ENCODE assay signal across 25 mouse cellular contexts in the genomic region with DNA sequence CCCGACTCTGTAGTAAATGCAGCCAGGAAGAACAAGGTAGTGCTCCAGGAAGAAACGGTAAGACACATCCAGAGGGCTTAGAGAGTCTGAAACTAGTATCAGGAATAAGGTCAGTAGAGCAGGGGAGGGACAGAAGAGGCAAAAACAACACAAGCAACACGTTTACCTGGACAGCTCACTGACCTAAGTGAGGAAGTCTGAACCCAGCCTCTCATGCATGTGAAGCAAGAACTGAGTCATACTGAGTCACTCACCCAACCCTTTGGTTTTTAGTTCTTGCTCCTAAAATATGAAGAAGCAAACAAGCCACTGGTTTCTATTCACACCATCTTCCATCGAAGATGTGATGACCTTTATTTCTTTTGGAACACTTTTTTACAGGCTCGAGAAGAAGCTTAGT. TPM values are rescaled to one million over a fixed set of nuclear protein-coding genes. Genes with fewer than 3 reads are reported as not detected.
DNase-seq lines count a peak whose midpoint lies in the region; ATAC-seq and TF ChIP-seq lines count a peak whose summit lies in the region.
"Had no signal": no experiment of that assay in that cellular context is flagged by ENCODE, and none has a peak within 500 bp of the region (broad histone marks: within the 10 kb centered on the region; RNA-seq: fewer than 3 reads in every experiment).

No protein-coding gene starts in this region.

- 68% methylated on average over 5 of the region's 5 CpGs for WGBS in stomach, embryonic 16.5 days
- 84% methylated on average over 5 of the region's 5 CpGs for WGBS in neural tube, embryonic 15.5 days

- CTCF ChIA-PET in Patski (lab: Charles Lee) = interaction anchor here (1.8 kb wide), 1 partner anchor 16 kb away, joined by 6 read pairs; no protein-coding TSS in a partner anchor

- H3K4me3 ChIP-seq in stomach, embryonic 16.5 days (replicated peaks; ENCODE audit: low read length) = no peak overlapping the region
- no peak overlapping the region for H3K4me3 ChIP-seq in neural tube, embryonic 15.5 days (replicated peaks)
- H3K4me3 ChIP-seq: embryonic facial prominence, embryonic 13.5 days; forebrain, embryonic 15.5 days; heart, adult 2 months; midbrain, embryonic 15.5 days had no signal

- H3K27ac ChIP-seq in stomach, embryonic 16.5 days (ENCODE audit: low read length) = peak overlapping the region; percentile 58; the same call in 1 of the 2 replicates
- no peak overlapping the region for H3K27ac ChIP-seq in neural tube, embryonic 15.5 days (replicated peaks)
- H3K27ac ChIP-seq: embryonic facial prominence, embryonic 13.5 days; forebrain, embryonic 15.5 days; heart, adult 2 months; hindbrain, embryonic 14.5 days; kidney, postnatal 0 days; midbrain, embryonic 15.5 days had no signal

- DNase-seq in lung, postnatal 36 days = peak; percentile 23
- DNase-seq in lung, adult 18-20 months = no peak
- DNase-seq in Patski (ENCODE audit: low read depth, low spot score) = no peak
- DNase-seq in right cerebral cortex, adult 2 months (ENCODE audit: low spot score in 2 of 2) = no peak
- no peak for DNase-seq in adipocyte (ENCODE audit: low spot score)
- DNase-seq: cerebellum, adult 2 months; cerebellum, postnatal 25 days; embryo, embryonic 11 days; gastrocnemius, postnatal 14 days; heart, adult 2 months; heart, postnatal 4 days; kidney, adult 18-20 months; lung, postnatal 14 days; thymus, adult 18-20 months; thymus, postnatal 4 days had no signal

- H3K4me2 ChIP-seq in stomach, embryonic 16.5 days (ENCODE audit: low read depth, low read length) = no peak overlapping the region
- no peak overlapping the region for H3K4me2 ChIP-seq in neural tube, embryonic 15.5 days
- H3K4me2 ChIP-seq: embryonic facial prominence, embryonic 13.5 days; forebrain, embryonic 15.5 days; hindbrain, embryonic 14.5 days; midbrain, embryonic 15.5 days had no signal

- peak; percentile 82 for ATAC-seq in Patski
- ATAC-seq in granulocyte monocyte progenitor cell, adult 5-6 weeks (replicated peaks; ENCODE audit: poor library complexity, severe bottlenecking) = peak; percentile 89
- ATAC-seq in stomach, embryonic 16.5 days (ENCODE audit: insufficient read depth, low FRiP score) = no peak
- ATAC-seq in neural tube, embryonic 15.5 days (ENCODE audit: low FRiP score) = no peak
- ATAC-seq: forebrain, embryonic 15.5 days; inflammation-experienced regulatory T-cells, adult 6 months; midbrain, embryonic 15.5 days had no signal

- no peaks in the 10 kb centered on the region for H3K36me3 ChIP-seq in stomach, embryonic 16.5 days (ENCODE audit: control insufficient read depth, insufficient read depth, low read length)
- H3K36me3 ChIP-seq in neural tube, embryonic 15.5 days = no peaks in the 10 kb centered on the region
- H3K36me3 ChIP-seq: embryonic facial prominence, embryonic 13.5 days; forebrain, embryonic 15.5 days; midbrain, embryonic 15.5 days had no signal

- H3K27me3 ChIP-seq in Patski = no peaks in the 10 kb centered on the region
- no peaks in the 10 kb centered on the region for H3K27me3 ChIP-seq in stomach, embryonic 16.5 days (ENCODE audit: control insufficient read depth, insufficient read depth, low read length)
- H3K27me3 ChIP-seq in neural tube, embryonic 15.5 days (replicated peaks) = no peaks in the 10 kb centered on the region
- H3K27me3 ChIP-seq: embryonic facial prominence, embryonic 13.5 days; forebrain, embryonic 15.5 days; midbrain, embryonic 15.5 days had no signal

- in situ Hi-C loops in Patski (cut with MboI; ENCODE audit: low pct_unique_long_range_greater_than_20kb) = no loop called here

- POLR2A ChIA-PET in Patski (lab: Charles Lee) = interaction anchor here (1.3 kb wide), 1 partner anchor 11 kb away, joined by 3 read pairs; no protein-coding TSS in a partner anchor

- H3K9me3 ChIP-seq in stomach, embryonic 16.5 days (replicated peaks; ENCODE audit: control insufficient read depth, low read length) = no peaks in the 10 kb centered on the region
- no peaks in the 10 kb centered on the region for H3K9me3 ChIP-seq in neural tube, embryonic 15.5 days (replicated peaks)
- H3K9me3 ChIP-seq: forebrain, embryonic 15.5 days; midbrain, embryonic 15.5 days had no signal

- H3K4me1 ChIP-seq in stomach, embryonic 16.5 days (ENCODE audit: control insufficient read depth, insufficient read depth, low read length) = no peaks in the 10 kb centered on the region
- H3K4me1 ChIP-seq in neural tube, embryonic 15.5 days = peaks cover 5% of the 10 kb centered on the region
- H3K4me1 ChIP-seq: forebrain, embryonic 15.5 days had no signal

- no peak overlapping the region for H3K9ac ChIP-seq in stomach, embryonic 16.5 days (ENCODE audit: low read length)
- H3K9ac ChIP-seq in neural tube, embryonic 15.5 days (replicated peaks) = no peak overlapping the region
- H3K9ac ChIP-seq: embryonic facial prominence, embryonic 13.5 days; forebrain, embryonic 15.5 days; hindbrain, embryonic 14.5 days; midbrain, embryonic 15.5 days had no signal

- no peak for TF ChIP-seq CTCF in Patski (IDR thresholded peaks at IDR 0.05)

RNA-seq across cellular contexts. Expression of a gene that starts 9.9 kb away (rescaled TPM):
- not detected for polyA plus RNA-seq in Patski (2021)
- total RNA-seq in granulocyte monocyte progenitor cell, adult 5-6 weeks (2014; fragmentation: Nextera tagmentation) = 1.1 and 1.5 TPM in 2 replicates
- 0.60 and 0.82 TPM in 2 replicates for total RNA-seq in granulocyte monocyte progenitor cell, adult 5-6 weeks (2017)
- polyA plus RNA-seq in stomach, embryonic 16.5 days (2015; fragmentation: Nextera tagmentation; extraction: Ambion mirVana) = 2.5 and 4.0 TPM in 2 replicates
- 0.36 and 0.61 TPM in 2 replicates for polyA plus RNA-seq in neural tube, embryonic 15.5 days (2015; fragmentation: Nextera tagmentation; extraction: Ambion mirVana)
- total RNA-seq: megakaryocyte-erythroid progenitor cell, adult 5-6 weeks had no signal
- polyA plus RNA-seq: inflammation-experienced regulatory T-cells, adult 6 months had no signal

Comparison
In these comparisons a context has a peak if more than half of its experiments do, and no peak if none do; other contexts are left out.
1. ATAC-seq: peak in Patski (single experiment) and granulocyte monocyte progenitor cell, adult 5-6 weeks (single experiment); none in stomach, embryonic 16.5 days (single experiment) and neural tube, embryonic 15.5 days (single experiment).